Mouse (Mus musculus) forebrain, embryonic 15.5 days (tissue): ENCODE results near the gene P4ha1. TPM values are rescaled to one million over a fixed set of nuclear protein-coding genes. Genes with fewer than 3 reads are reported as not detected.
"Not testable (repeated sequence)": the region's sequence is repeated elsewhere in the genome, so short reads cannot be mapped to it uniquely, and the experiment has no call there.

Experiments used
- ATAC-seq: fragments of 200-750 bp; cut with Nextera tagmentation; replicated peaks from 2 replicates; pipeline ENCODE4 v1.8.0; 2017; ENCODE audit warnings: mild to moderate bottlenecking, moderate TSS enrichment, moderate library complexity
- H3K27ac ChIP-seq: fragments of 300-500 bp; sonication (generic); replicated peaks from 2 replicates; pipeline ENCODE4 v1.5.1; 2015; ENCODE audit warnings: mild to moderate bottlenecking, inconsistent platforms
- H3K27me3 ChIP-seq: fragments of 300-500 bp; sonication (generic); 2 replicates; pipeline ENCODE4 v1.6.1; 2015; ENCODE audit warnings: inconsistent platforms
- H3K36me3 ChIP-seq: fragments of 300-500 bp; sonication (generic); 2 replicates; pipeline ENCODE4 v1.6.1; 2015; ENCODE audit warnings: mild to moderate bottlenecking, inconsistent platforms
- H3K4me1 ChIP-seq: fragments of 300-500 bp; sonication (generic); 2 replicates; pipeline ENCODE4 v1.6.1; 2015; ENCODE audit warnings: inconsistent platforms
- H3K4me2 ChIP-seq: fragments of 300-500 bp; sonication (generic); replicated peaks from 2 replicates; pipeline ENCODE4 v1.6.1; 2015; ENCODE audit warnings: mild to moderate bottlenecking, inconsistent platforms
- H3K4me3 ChIP-seq: fragments of 300-500 bp; sonication (generic); 2 replicates; pipeline ENCODE4 v1.5.1; 2015; ENCODE audit warnings: mild to moderate bottlenecking, inconsistent platforms
- H3K9ac ChIP-seq: fragments of 300-500 bp; sonication (generic); replicated peaks from 2 replicates; pipeline ENCODE4 v1.6.1; 2015; ENCODE audit warnings: mild to moderate bottlenecking, inconsistent platforms
- H3K9me3 ChIP-seq: fragments of 300-500 bp; sonication (generic); 2 replicates; pipeline ENCODE4 v1.6.1; 2016; ENCODE audit warnings: inconsistent platforms
- WGBS: fragments of 180-500 bp; shearing (Covaris S2); methylation state at CpG from one replicate; pipeline ENCODE4 v1.1.7; 2015; ENCODE audit warnings: mixed read lengths; 5-methylcytosine and 5-hydroxymethylcytosine counted together
- polyA plus RNA-seq: library from polyadenylated mRNA; unstranded; fragments of >200 nt; fragmentation: Nextera tagmentation; extraction: Ambion mirVana; gene quantifications from 2 replicates; pipeline ENCODE4 v1.2.1, GENCODE M21; 2015

P4ha1 gene
- polyA plus RNA-seq, 1 experiment from 2014 or later: 34.7 TPM

GRCm38 (mm10) chr10:59358744-59359143 lies 35.6 kb downstream of the P4ha1 start:
- Histone ChIP-seq H3K4me3 (no peak overlapping the region), H3K27me3 (no peaks in the 10 kb centered on the region), H3K36me3 (peaks cover 35% of the 10 kb centered on the region), H3K9ac (no peak overlapping the region), H3K4me1 (no peaks in the 10 kb centered on the region), H3K9me3 (no peaks in the 10 kb centered on the region), H3K4me2 (no peak overlapping the region), H3K27ac (no peak overlapping the region)
- no peak for ATAC-seq
- 91% methylated on average over 4 of the region's 4 CpGs for WGBS

DNA sequence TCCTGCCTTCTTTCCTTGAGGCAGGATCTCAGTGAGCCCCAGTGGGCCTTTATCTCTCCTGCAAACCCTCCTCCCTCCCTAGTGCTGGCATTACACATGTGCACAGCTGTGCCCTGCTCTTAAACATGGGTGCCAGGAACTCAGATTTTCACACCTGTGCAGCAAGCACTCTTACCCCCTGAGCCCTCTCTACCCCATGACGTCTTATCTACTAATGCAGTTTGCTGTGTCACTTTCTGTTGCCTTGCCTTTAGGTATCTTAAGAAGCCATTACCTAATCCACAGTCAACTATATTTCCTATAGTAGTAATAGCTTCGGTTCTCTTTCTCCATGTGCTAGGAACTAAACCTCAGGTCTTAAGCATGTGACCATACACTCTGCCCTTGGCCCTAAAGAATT lies 40.1 kb downstream of the P4ha1 start:
- ATAC-seq: no peak
- 90% methylated on average over 2 of the region's 2 CpGs for WGBS
- peaks cover 53% of the 10 kb centered on the region for H3K36me3 ChIP-seq
- no peak overlapping the region for H3K9ac ChIP-seq
- no peaks in the 10 kb centered on the region for H3K4me1 ChIP-seq
- H3K27ac ChIP-seq: no peak overlapping the region
- H3K9me3 ChIP-seq: no peaks in the 10 kb centered on the region
- H3K27me3 ChIP-seq: no peaks in the 10 kb centered on the region
- H3K4me3 ChIP-seq: no peak overlapping the region
- no peak overlapping the region for H3K4me2 ChIP-seq

DNA sequence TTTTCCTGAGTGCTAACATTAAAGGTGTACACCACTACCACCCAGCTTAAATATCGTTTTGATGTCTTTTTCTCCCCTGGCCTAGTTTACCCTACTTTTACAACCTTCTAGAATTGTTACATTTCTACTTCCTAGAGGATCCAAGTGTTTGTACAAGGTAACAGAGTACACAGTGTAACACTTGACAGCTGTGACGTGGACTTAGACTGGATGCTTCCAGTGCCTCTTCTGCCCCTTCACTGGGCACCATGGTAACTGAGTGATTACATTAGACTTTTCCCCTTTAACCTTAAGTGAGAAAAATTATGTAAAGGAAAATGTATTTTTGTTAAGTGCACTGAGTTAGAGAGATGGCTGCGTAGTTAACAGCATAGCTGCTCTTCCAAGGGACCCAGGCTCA lies 41.5 kb downstream of the P4ha1 start:
- 94% methylated on average over 3 of the region's 3 CpGs for WGBS
- Histone ChIP-seq H3K4me2 (no peak overlapping the region), H3K36me3 (peaks cover 62% of the 10 kb centered on the region), H3K9me3 (no peaks in the 10 kb centered on the region), H3K27me3 (no peaks in the 10 kb centered on the region), H3K4me3 (no peak overlapping the region), H3K9ac (no peak overlapping the region), H3K4me1 (no peaks in the 10 kb centered on the region), H3K27ac (no peak overlapping the region)
- ATAC-seq: no peak

DNA sequence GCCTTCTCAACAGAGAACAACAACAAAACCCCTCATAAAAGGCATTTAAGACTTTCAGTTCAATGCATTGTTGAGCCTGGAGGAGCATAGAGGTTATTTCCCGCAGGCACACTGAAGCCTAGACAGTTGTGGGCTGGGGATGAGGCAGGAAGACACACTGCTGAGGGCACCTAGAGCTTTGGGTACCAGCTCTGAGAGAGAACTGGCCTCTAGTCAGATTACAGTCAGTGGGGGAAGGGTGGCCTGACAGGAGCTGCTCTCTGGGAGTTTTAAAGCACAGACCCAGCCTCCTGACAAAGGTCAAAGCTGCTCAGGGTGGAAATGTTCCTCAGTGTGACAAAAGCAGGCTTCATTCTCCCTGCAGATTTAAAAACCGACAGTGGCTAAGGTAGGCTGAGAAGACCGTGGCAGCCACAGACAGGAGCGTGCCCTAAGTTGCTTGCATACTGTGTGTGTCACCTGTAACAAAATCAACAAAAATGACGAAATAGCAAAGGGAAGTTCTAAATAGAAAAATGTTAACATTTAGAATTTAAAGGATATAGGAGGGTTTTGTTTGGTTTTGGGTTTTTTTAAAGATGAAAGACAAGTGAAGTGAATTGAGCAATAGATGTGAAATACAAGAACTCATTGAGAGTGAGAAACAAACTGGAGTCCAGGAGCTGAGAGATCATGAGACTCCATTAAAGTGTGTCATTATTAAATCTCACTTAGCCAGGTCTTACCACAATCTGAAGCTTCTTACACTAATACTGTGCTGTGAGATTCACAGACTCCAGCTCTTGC lies 42.9 kb downstream of the P4ha1 start:
- ATAC-seq: no peak
- H3K9ac ChIP-seq: no peak overlapping the region
- 74% methylated on average over 5 of the region's 5 CpGs for WGBS
- H3K27me3 ChIP-seq: no peaks in the 10 kb centered on the region
- no peaks in the 10 kb centered on the region for H3K9me3 ChIP-seq
- H3K27ac ChIP-seq: no peak overlapping the region
- H3K36me3 ChIP-seq: peaks cover 73% of the 10 kb centered on the region
- no peak overlapping the region for H3K4me3 ChIP-seq
- no peaks in the 10 kb centered on the region for H3K4me1 ChIP-seq
- no peak overlapping the region for H3K4me2 ChIP-seq

GRCm38 (mm10) chr10:59366746-59367145 lies 43.6 kb downstream of the P4ha1 start:
- no peak for ATAC-seq
- Histone ChIP-seq H3K27me3 (no peaks in the 10 kb centered on the region), H3K4me3 (no peak overlapping the region), H3K27ac (no peak overlapping the region), H3K9ac (no peak overlapping the region), H3K9me3 (no peaks in the 10 kb centered on the region), H3K4me2 (no peak overlapping the region), H3K4me1 (no peaks in the 10 kb centered on the region), H3K36me3 (peaks cover 75% of the 10 kb centered on the region)
- 97% methylated on average over 4 of the region's 4 CpGs for WGBS

DNA sequence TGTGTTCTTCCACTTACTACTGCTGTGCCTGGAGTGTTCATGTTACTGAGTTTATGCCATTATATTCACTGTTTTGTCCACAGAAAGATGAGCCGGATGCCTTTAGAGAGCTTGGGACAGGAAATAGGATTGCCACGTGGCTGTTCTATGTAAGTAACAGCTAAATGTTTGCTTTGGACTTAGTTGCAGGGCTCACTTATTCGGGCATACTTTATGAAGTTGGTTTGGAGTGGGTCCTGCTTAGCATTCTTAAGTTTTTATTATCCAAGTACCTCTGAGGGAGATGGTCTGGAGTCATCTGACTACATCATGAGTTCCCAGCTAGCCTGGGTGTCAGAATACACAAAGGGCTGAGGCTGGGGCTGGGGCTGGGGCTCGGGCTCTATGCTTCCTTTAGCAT lies 44.1 kb downstream of the P4ha1 start:
- no peak overlapping the region for H3K4me3 ChIP-seq
- no peaks in the 10 kb centered on the region for H3K4me1 ChIP-seq
- 85% methylated on average over 4 of the region's 4 CpGs for WGBS

DNA sequence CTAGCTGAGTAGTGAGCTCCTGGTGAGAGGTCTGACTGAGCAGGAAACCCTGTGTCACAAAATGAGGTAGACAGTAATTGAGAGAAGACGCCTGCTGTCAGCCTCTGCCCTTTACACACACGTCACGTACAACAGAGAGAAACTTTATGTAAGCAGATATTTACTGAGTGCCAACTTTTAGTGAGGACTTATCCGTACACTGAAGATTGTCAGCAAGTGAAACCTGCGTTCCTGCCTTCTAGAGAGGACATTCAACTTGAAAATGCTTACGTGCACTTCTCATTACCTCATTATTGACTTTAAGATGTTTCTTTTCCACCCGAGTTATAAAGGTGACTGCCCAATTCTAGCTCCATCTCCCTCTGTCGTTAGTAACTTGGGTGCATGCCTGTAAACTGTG lies 45.6 kb downstream of the P4ha1 start:
- no peak for ATAC-seq
- Histone ChIP-seq H3K4me3 (no peak overlapping the region), H3K36me3 (peaks cover 63% of the 10 kb centered on the region), H3K27me3 (no peaks in the 10 kb centered on the region), H3K4me1 (no peaks in the 10 kb centered on the region), H3K9ac (no peak overlapping the region), H3K9me3 (no peaks in the 10 kb centered on the region), H3K27ac (no peak overlapping the region), H3K4me2 (no peak overlapping the region)
- 88% methylated on average over 8 of the region's 8 CpGs for WGBS

More for the DNA sequence above, 44.1 kb downstream of the P4ha1 start:
- Histone ChIP-seq H3K36me3 (peaks cover 71% of the 10 kb centered on the region), H3K27ac (no peak overlapping the region), H3K9me3 (no peaks in the 10 kb centered on the region), H3K27me3 (no peaks in the 10 kb centered on the region), H3K9ac (no peak overlapping the region), H3K4me2 (no peak overlapping the region)
- ATAC-seq: no peak

- H3K27ac ChIP-seq: no peak overlapping the region
- no peaks in the 10 kb centered on the region for H3K4me1 ChIP-seq
- WGBS: 91% methylated on average over 9 of the region's 9 CpGs
- H3K9me3 ChIP-seq: no peaks in the 10 kb centered on the region
- no peak for ATAC-seq
- peaks cover 60% of the 10 kb centered on the region for H3K36me3 ChIP-seq
- H3K4me3 ChIP-seq: no peak overlapping the region
- H3K4me2 ChIP-seq: no peak overlapping the region
- H3K27me3 ChIP-seq: no peaks in the 10 kb centered on the region
- H3K9ac ChIP-seq: no peak overlapping the region
These were observed 46.3 kb downstream of the P4ha1 start for GRCm38 (mm10) chr10:59369426-59369825.

GRCm38 (mm10) chr10:59377906-59378305 lies 54.8 kb downstream of the P4ha1 start:
- H3K9me3 ChIP-seq: no peaks in the 10 kb centered on the region
- no peak overlapping the region for H3K4me3 ChIP-seq
- 93% methylated on average over 10 of the region's 10 CpGs for WGBS
- no peaks in the 10 kb centered on the region for H3K27me3 ChIP-seq
- H3K36me3 ChIP-seq: peaks cover 3% of the 10 kb centered on the region; the same call in 1 of the 2 replicates
- no peaks in the 10 kb centered on the region for H3K4me1 ChIP-seq
- no peak for ATAC-seq
- no peak overlapping the region for H3K9ac ChIP-seq
- no peak overlapping the region for H3K4me2 ChIP-seq
- no peak overlapping the region for H3K27ac ChIP-seq

DNA sequence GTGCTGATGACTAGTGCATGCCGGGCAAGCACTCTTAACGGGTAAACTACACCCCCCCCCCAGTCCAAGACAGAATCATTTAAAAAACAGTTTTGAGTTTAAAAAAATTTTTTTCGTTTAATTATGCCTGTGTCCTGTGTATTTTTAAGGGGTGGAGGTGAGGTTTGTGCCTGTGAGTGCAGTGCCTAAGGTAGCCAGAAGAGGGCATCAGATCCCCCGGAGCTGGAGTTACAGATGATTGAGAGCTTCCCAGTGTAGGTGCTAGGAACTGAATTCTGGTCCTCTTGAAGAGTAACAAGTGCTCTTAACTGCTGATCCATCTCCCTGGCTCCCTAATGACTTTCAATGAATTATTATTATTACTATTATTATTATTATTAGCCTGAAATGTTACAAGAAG lies 55.6 kb downstream of the P4ha1 start:
- no peak overlapping the region for H3K9ac ChIP-seq
- no peak for ATAC-seq
- no peaks in the 10 kb centered on the region for H3K9me3 ChIP-seq
- H3K27ac ChIP-seq: no peak overlapping the region
- WGBS: 93% methylated on average over 4 of the region's 4 CpGs
- H3K36me3 ChIP-seq: peaks cover 3% of the 10 kb centered on the region; the same call in 1 of the 2 replicates
- no peak overlapping the region for H3K4me2 ChIP-seq
- no peaks in the 10 kb centered on the region for H3K27me3 ChIP-seq
- no peaks in the 10 kb centered on the region for H3K4me1 ChIP-seq
- no peak overlapping the region for H3K4me3 ChIP-seq

- Histone ChIP-seq H3K4me1 (no peaks in the 10 kb centered on the region), H3K27me3 (no peaks in the 10 kb centered on the region), H3K9ac (no peak overlapping the region), H3K4me2 (no peak overlapping the region), H3K4me3 (no peak overlapping the region), H3K36me3 (no peaks in the 10 kb centered on the region), H3K27ac (no peak overlapping the region), H3K9me3 (no peaks in the 10 kb centered on the region)
- WGBS: 64% methylated on average over 3 of the region's 3 CpGs
- no peak for ATAC-seq
These were observed 56.8 kb downstream of the P4ha1 start for GRCm38 (mm10) chr10:59379927-59380326.

DNA sequence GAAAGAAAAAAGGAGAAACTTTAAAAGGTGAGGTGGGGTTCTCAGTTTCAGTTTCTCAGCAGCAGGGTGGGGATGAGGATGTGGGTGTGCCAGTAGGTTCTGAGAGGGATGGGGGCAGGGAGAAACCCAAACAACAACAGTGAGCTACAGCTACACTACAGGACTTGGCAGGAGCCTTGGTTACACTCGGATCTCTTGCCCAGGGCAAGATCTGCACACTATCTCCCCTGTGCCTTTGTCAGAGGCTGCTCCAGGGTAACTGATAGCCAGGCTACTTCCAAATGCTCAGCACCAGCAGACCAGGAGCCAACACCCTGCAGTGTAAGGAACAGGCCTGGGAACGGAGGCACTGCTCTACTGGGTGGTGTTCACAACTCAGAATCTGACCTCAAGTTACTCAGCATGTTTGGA lies 57.3 kb downstream of the P4ha1 start:
- Histone ChIP-seq H3K9ac (no peak overlapping the region), H3K27ac (no peak overlapping the region), H3K9me3 (no peaks in the 10 kb centered on the region), H3K27me3 (no peaks in the 10 kb centered on the region), H3K36me3 (no peaks in the 10 kb centered on the region), H3K4me2 (no peak overlapping the region), H3K4me3 (no peak overlapping the region), H3K4me1 (no peaks in the 10 kb centered on the region)
- 0 out of 2 replicates have a peak, but pooled peaks have one; percentile 29 for ATAC-seq
- 73% methylated on average over 2 of the region's 2 CpGs for WGBS

- not testable (repeated sequence) for ATAC-seq, H3K36me3 ChIP-seq, H3K27ac ChIP-seq, H3K4me1 ChIP-seq, H3K9ac ChIP-seq, H3K27me3 ChIP-seq, H3K9me3 ChIP-seq, H3K4me2 ChIP-seq, H3K4me3 ChIP-seq
- WGBS: 84% methylated on average over 7 of the region's 10 CpGs
These were observed 58.5 kb downstream of the P4ha1 start for GRCm38 (mm10) chr10:59381563-59381962.
